Mouse (Mus musculus): ENCODE data around the gene Cchcr1. TPM values are rescaled to one million over a fixed set of nuclear protein-coding genes. Genes with fewer than 3 reads are reported as not detected.

The Cchcr1 gene
- total RNA-seq (2023): 16.2 TPM

DNA sequence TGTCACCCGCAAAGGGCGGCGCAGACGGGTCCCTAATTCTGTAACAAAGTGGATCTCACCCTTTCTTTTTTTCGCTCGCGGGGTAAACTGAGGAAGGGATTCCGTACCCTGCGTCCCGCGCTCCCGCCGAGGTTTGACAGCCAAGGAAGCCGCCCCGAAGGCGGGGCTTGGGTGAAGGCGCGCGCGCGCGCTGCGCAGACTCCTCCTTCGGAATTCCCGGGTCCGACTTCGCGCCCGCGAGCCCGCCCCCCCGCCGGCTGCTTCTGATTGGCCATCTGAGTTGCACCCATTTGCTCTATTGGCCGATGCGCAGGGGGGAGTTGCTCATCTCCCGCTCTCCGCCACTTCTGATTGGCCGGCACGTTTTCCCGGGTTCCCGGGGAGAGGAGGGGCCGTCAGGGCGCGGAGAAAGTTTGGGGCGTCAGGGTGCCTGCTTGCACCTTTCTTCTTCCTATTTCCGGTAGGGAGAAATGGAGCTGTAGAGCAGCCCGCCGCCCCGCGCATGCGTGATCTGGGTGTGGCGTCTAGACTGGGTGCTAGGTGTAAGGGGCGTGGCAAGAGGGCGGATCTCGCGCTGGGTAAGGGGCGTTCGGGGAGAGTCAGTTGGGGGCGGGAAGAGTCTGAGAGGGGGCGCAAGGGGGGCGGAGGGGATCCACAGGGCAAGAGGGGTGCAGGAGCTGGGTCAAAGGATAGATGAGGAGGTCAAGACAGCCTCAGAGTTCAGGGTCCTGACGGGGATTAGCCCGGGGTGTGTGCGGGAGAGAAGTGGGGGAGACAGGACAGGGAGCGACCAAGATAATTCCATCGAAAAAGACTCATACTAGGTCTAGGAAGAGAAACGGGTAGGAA is at the start of gene Cchcr1, which contains the start of gene Tcf19:
TSS of gene Cchcr1 (plus strand) at position 449 of the 849 bp plus-strand sequence.
TSS of gene Tcf19 (minus strand) at position 173 of the 849 bp plus-strand sequence.

DNA sequence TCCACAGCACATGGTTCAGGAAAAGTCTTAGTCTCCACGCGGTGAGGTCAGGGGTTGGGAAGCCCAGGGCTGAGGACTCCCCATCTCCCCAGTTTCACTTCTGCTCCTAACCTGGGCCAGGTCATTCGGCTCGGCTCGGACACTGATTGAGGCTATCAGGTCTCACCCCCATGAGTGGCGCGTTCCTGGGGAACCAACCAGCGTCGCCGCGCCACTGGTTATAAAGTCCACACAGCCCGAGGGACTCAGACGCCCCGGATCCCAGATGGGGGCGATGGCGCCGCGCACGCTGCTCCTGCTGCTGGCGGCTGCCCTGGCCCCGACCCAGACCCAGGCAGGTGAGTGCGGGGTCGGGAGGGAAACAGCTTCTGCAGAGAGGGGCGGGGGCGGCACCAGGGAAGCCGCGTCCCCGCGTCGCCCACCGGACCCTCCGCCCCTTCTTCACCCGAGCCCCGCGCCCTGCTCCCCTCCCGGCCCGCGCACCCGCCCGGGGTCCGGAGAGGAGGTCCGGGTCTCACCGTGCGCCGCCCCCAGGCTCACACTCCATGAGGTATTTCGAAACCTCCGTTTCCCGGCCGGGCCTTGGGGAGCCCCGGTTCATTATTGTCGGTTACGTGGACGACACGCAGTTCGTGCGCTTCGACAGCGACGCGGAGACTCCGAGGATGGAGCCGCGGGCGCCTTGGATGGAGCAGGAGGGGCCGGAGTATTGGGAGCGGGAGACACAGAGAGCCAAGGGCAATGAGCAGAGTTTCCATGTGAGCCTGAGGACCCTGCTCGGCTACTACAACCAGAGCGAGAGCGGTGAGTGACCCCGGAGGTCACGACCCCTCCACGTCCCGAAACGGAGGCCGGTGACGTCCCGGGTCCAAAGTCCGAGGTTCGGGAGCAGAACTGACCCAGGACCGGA is 46.8 kb upstream of the Cchcr1 start, which contains the start of gene H2-Q10:
TSS of gene H2-Q10 (plus strand) at position 248 of the 910 bp plus-strand sequence.

DNA sequence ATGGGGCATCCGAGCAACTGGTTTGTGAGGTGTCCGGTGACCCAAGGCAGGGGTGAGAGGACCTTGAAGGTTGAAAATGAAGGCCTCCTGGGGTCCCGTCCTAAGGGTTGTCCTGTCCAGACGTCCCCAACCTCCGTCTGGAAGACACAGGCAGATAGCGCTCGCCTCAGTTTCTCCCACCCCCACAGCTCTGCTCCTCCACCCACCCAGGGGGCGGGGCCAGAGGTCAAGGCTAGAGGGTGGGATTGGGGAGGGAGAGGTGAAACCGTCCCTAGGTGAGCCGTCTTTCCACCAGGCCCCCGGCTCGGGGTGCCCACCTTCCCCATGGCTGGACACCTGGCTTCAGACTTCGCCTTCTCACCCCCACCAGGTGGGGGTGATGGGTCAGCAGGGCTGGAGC is 11.1 kb upstream of the Cchcr1 start, which contains the start of gene Pou5f1:
TSS of gene Pou5f1 (plus strand) at position 243 of the 400 bp plus-strand sequence.

DNA sequence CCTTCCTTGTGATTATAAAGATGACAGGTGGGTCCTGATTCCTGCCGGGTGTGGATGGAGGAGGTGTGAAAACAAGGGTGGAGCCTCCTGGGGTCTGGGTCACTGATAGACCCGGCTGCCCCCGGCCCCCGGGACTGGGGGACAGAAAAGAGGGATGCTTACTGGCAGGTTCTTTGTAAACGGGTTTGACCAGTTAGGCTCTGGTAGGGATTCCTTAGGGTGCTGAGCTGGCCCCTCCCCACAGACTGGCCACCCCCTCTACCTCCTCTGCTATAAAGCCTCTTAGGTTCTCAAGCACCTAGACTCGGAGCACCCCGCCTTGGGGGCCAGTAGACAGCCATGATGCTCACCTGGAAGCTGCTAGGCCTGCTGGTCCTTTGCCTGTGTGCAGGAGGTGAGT is 16.0 kb downstream of the Cchcr1 start, which contains the start of gene Psors1c2:
TSS of gene Psors1c2 (plus strand) at position 301 of the 400 bp plus-strand sequence.

DNA sequence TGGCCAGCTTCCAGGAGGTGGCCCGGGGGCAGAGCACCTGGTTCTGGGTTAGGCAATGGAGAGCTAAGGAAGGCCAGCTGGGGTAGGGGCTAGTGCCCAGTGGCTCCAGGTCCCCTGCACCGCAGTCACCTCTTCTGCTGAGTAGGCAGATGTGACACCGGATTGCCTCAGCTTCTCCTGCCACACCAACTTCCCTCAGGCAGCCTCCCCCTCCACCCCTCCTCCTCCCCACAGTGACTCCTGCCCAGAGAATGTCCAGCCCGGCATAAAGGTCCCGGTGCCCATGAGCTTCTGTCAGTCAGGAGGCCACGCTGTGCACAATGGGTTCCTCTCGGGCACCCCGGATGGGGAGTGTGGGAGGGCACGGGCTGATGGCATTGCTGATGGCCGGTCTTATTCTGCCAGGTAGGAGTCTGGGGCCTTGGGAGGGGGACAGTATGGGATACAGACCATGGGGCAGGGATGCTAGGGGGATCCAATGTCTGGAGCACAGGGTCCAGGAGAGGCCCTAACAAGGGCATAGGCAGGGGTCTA is 35.0 kb downstream of the Cchcr1 start, which contains the start of gene Cdsn:
TSS of gene Cdsn (plus strand) at position 248 of the 534 bp plus-strand sequence.

DNA sequence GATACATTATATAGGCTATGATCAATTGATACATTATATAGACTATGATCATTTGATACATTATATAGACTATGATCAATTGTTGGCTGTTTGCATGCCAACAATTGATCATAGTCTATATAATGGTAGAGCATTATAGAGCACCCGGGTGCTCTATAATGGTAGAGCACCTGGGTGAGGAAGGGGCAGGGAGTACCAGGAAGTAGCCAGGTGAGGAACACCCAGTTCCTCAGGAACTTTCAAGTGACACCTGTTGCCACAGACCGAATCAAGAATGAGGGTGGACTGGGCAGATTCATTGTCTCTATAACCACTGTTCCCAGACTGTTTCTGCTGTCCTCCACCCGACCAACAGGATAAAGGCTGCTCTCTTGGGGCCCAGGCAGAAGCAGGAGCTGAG is 50.2 kb downstream of the Cchcr1 start, which contains the start of gene 2300002M23Rik:
TSS of gene 2300002M23Rik (plus strand) at position 301 of the 400 bp plus-strand sequence.

Other genes starting within 250 kb of the Cchcr1 start
- 14.8 TPM for gene H2-Q1, start 196.7 kb upstream of the Cchcr1 start, total RNA-seq (2023)
- 16.7 TPM for gene H2-Q2, start 174.9 kb upstream of the Cchcr1 start, total RNA-seq (2023)
- gene H2-Q4, start 137.5 kb upstream of the Cchcr1 start, total RNA-seq (2023): 511 TPM
- gene H2-Q6, start 92.2 kb upstream of the Cchcr1 start, total RNA-seq (2023): 107 TPM
- 390 TPM for gene H2-Q7, start 77.9 kb upstream of the Cchcr1 start, total RNA-seq (2023)
- gene H2-Q10, start 47.0 kb upstream of the Cchcr1 start, total RNA-seq (2023): 74.1 TPM
- 0.71 TPM for gene Pou5f1, start 11.1 kb upstream of the Cchcr1 start, total RNA-seq (2023)
- 6.6 TPM for gene Tcf19, start 276 bp upstream of the Cchcr1 start, total RNA-seq (2023)
- not detected for gene Psors1c2, start 16.1 kb downstream of the Cchcr1 start, total RNA-seq (2023)
- gene Cdsn, start 35.0 kb downstream of the Cchcr1 start, total RNA-seq (2023): not detected
- gene 2300002M23Rik, start 50.4 kb downstream of the Cchcr1 start, total RNA-seq (2023): not detected
- gene Sfta2, start 84.4 kb downstream of the Cchcr1 start, total RNA-seq (2023): not detected
- gene Gm9573, start 109.5 kb downstream of the Cchcr1 start, total RNA-seq (2023): not detected
- not detected for gene Mucl3, start 126.6 kb downstream of the Cchcr1 start, total RNA-seq (2023)
- 49.3 TPM for gene Vars2, start 150.5 kb downstream of the Cchcr1 start, total RNA-seq (2023)
- 15.8 TPM for gene Gtf2h4, start 156.6 kb downstream of the Cchcr1 start, total RNA-seq (2023)
- 15.5 TPM for gene Ddr1, start 187.5 kb downstream of the Cchcr1 start, total RNA-seq (2023)

All from CD4-positive naive resting alpha-beta T cell, adult 57 days (primary cell).